Mouse (Mus musculus) midbrain, embryonic 14.5 days (tissue): ENCODE data around the gene Fmc1. TPM values are rescaled to one million over a fixed set of nuclear protein-coding genes. Genes with fewer than 3 reads are reported as not detected.
A peak's percentile ranks its signal among the peaks of the same experiment; 100 is the strongest.

Experiments
- ATAC-seq: fragments of 200-750 bp; cut with Nextera tagmentation; 2 replicates; pipeline ENCODE4 v1.8.0; 2017; ENCODE audit warnings: moderate number of reproducible peaks, moderate library complexity; ENCODE audit not compliant: low FRiP score, low TSS enrichment
- DNase-seq: peaks from one replicate; pipeline ENCODE4 v3.0.0-alpha.2; 2015
- H3K27ac ChIP-seq: fragments of 300-500 bp; sonication (generic); replicated peaks from 2 replicates; pipeline ENCODE4 v1.5.1; 2014; ENCODE audit warnings: mild to moderate bottlenecking, low read depth, low read length, moderate library complexity
- H3K27me3 ChIP-seq: fragments of 300-500 bp; sonication (generic); 2 replicates; pipeline ENCODE4 v1.6.1; 2014; ENCODE audit warnings: low read length, control low read depth, mixed read lengths; ENCODE audit not compliant: control insufficient read depth, insufficient read depth
- H3K36me3 ChIP-seq: fragments of 300-500 bp; sonication (generic); 2 replicates; pipeline ENCODE4 v1.6.1; 2014; ENCODE audit warnings: low read length, control low read depth; ENCODE audit not compliant: control insufficient read depth, insufficient read depth
- H3K4me1 ChIP-seq: fragments of 300-500 bp; sonication (generic); 2 replicates; pipeline ENCODE4 v1.6.1; 2014; ENCODE audit warnings: mild to moderate bottlenecking, antibody characterized with exemption, low read length, control low read depth; ENCODE audit not compliant: control insufficient read depth, insufficient read depth
- H3K4me2 ChIP-seq: fragments of 300-500 bp; sonication (generic); 2 replicates; pipeline ENCODE4 v1.6.1; 2014; ENCODE audit warnings: mild to moderate bottlenecking, low read length, moderate library complexity
- H3K4me3 ChIP-seq: fragments of 300-500 bp; sonication (generic); replicated peaks from 2 replicates; pipeline ENCODE4 v1.5.1; 2014; ENCODE audit warnings: low read depth, low read length
- H3K9ac ChIP-seq: fragments of 300-500 bp; sonication (generic); replicated peaks from 2 replicates; pipeline ENCODE4 v1.6.1; 2014; ENCODE audit warnings: mild to moderate bottlenecking, low read length, moderate library complexity
- H3K9me3 ChIP-seq: fragments of 300-500 bp; sonication (generic); 2 replicates; pipeline ENCODE4 v1.6.1; 2016; ENCODE audit warnings: low read length, control low read depth, mixed read lengths; ENCODE audit not compliant: control insufficient read depth
- WGBS: fragments of 180-500 bp; shearing (Covaris S2); extraction: QIAGEN DNeasy Blood & Tissue Kit; methylation state at CpG from one replicate; pipeline ENCODE4 v1.1.7; 2014; 5-methylcytosine and 5-hydroxymethylcytosine counted together
- polyA plus RNA-seq: library from polyadenylated mRNA; unstranded; fragments of >200 nt; fragmentation: Nextera tagmentation; extraction: Ambion mirVana; gene quantifications from 2 replicates; pipeline ENCODE4 v1.2.1, GENCODE M21; 2014

Fmc1 gene
- 178 and 234 TPM in 2 replicates for polyA plus RNA-seq

GRCm38 (mm10) chr6:38533428-38534405 lies at the start of gene Fmc1:
Fmc1 (plus strand) TSS chr6:38533502.
- WGBS, result 6% methylated on average over 41 of the region's 41 CpGs
- no peaks in the 10 kb centered on the region for H3K4me1 ChIP-seq
- peak; percentile 91 for ATAC-seq

GRCm38 (mm10) chr6:38492550-38492949 lies 40.8 kb upstream of the Fmc1 start:
- Histone ChIP-seq H3K4me2 (no peak overlapping the region), H3K9ac (no peak overlapping the region), H3K4me1 (no peaks in the 10 kb centered on the region), H3K4me3 (no peak overlapping the region), H3K36me3 (peaks cover 61% of the 10 kb centered on the region), H3K9me3 (no peaks in the 10 kb centered on the region), H3K27me3 (no peaks in the 10 kb centered on the region), H3K27ac (no peak overlapping the region)
- 88% methylated on average over 3 of the region's 3 CpGs for WGBS
- ATAC-seq (no peak), DNase-seq (peak; percentile 61)

More at GRCm38 (mm10) chr6:38533428-38534405, at the start of gene Fmc1:
- DNase-seq, result peak; percentile 99
- no peaks in the 10 kb centered on the region for H3K9me3 ChIP-seq
- no peaks in the 10 kb centered on the region for H3K27me3 ChIP-seq
- H3K4me2 ChIP-seq, result peak within 1 kb of the TSS; percentile 90
- no peaks in the 10 kb centered on the region for H3K36me3 ChIP-seq
- peak within 1 kb of the TSS; percentile 85 for H3K4me3 ChIP-seq
- H3K27ac ChIP-seq, result peak within 1 kb of the TSS; percentile 97
- peak within 1 kb of the TSS; percentile 82 for H3K9ac ChIP-seq

- Histone ChIP-seq H3K27ac (no peak overlapping the region), H3K36me3 (peaks cover 62% of the 10 kb centered on the region), H3K4me2 (no peak overlapping the region), H3K4me3 (no peak overlapping the region), H3K27me3 (no peaks in the 10 kb centered on the region), H3K9me3 (no peaks in the 10 kb centered on the region), H3K4me1 (no peaks in the 10 kb centered on the region), H3K9ac (no peak overlapping the region)
- WGBS, result 76% methylated on average over 4 of the region's 4 CpGs
- DNase-seq (no peak), ATAC-seq (no peak)
Measured at GRCm38 (mm10) chr6:38495641-38496040, 37.7 kb upstream of the Fmc1 start.

GRCm38 (mm10) chr6:38512096-38512495 lies 21.2 kb upstream of the Fmc1 start:
- no peak overlapping the region for H3K4me3 ChIP-seq
- WGBS, result 100% methylated on average over 1 of the region's 1 CpGs
- no peak for DNase-seq

GRCm38 (mm10) chr6:38512830-38513229 lies 20.5 kb upstream of the Fmc1 start:
- peaks cover 7% of the 10 kb centered on the region; the same call in 1 of the 2 replicates for H3K36me3 ChIP-seq
- no peaks in the 10 kb centered on the region for H3K9me3 ChIP-seq
- H3K4me2 ChIP-seq, result no peak overlapping the region
- H3K4me1 ChIP-seq, result no peaks in the 10 kb centered on the region
- DNase-seq (no peak), ATAC-seq (no peak)
- no peak overlapping the region for H3K4me3 ChIP-seq
- H3K27me3 ChIP-seq, result no peaks in the 10 kb centered on the region
- no peak overlapping the region for H3K27ac ChIP-seq
- H3K9ac ChIP-seq, result no peak overlapping the region

More at GRCm38 (mm10) chr6:38512096-38512495, 21.2 kb upstream of the Fmc1 start:
- no peaks in the 10 kb centered on the region for H3K9me3 ChIP-seq
- H3K4me2 ChIP-seq, result no peak overlapping the region
- no peak overlapping the region for H3K9ac ChIP-seq
- no peaks in the 10 kb centered on the region for H3K4me1 ChIP-seq
- ATAC-seq, result no peak
- H3K27ac ChIP-seq, result no peak overlapping the region
- H3K36me3 ChIP-seq, result peaks cover 7% of the 10 kb centered on the region; the same call in 1 of the 2 replicates
- no peaks in the 10 kb centered on the region for H3K27me3 ChIP-seq

GRCm38 (mm10) chr6:38515201-38515600 lies 18.1 kb upstream of the Fmc1 start:
- H3K27me3 ChIP-seq, result no peaks in the 10 kb centered on the region
- H3K36me3 ChIP-seq, result 0 out of 2 replicates have a peak, but pooled peaks cover 4% of the 10 kb centered on the region
- H3K27ac ChIP-seq, result no peak overlapping the region
- no peak overlapping the region for H3K4me3 ChIP-seq
- H3K9ac ChIP-seq, result no peak overlapping the region
- DNase-seq, result no peak
- H3K9me3 ChIP-seq, result no peaks in the 10 kb centered on the region
- no peak overlapping the region for H3K4me2 ChIP-seq
- H3K4me1 ChIP-seq, result no peaks in the 10 kb centered on the region
- no peak for ATAC-seq
- WGBS, result 95% methylated on average over 4 of the region's 4 CpGs

- no peak overlapping the region for H3K9ac ChIP-seq
- H3K27ac ChIP-seq, result no peak overlapping the region
- ATAC-seq (no peak), DNase-seq (no peak)
- no peaks in the 10 kb centered on the region for H3K27me3 ChIP-seq
- H3K4me3 ChIP-seq, result no peak overlapping the region
- H3K4me1 ChIP-seq, result no peaks in the 10 kb centered on the region
- H3K36me3 ChIP-seq, result no peaks in the 10 kb centered on the region
- no peak overlapping the region for H3K4me2 ChIP-seq
- WGBS, result 26% methylated on average over 8 of the region's 8 CpGs
- no peaks in the 10 kb centered on the region for H3K9me3 ChIP-seq
Measured at GRCm38 (mm10) chr6:38523851-38524250, 9.5 kb upstream of the Fmc1 start.

GRCm38 (mm10) chr6:38531211-38531820 lies 2.0 kb upstream of the Fmc1 start:
- Histone ChIP-seq H3K9ac (no peak overlapping the region), H3K27me3 (no peaks in the 10 kb centered on the region), H3K4me3 (no peak overlapping the region), H3K4me2 (no peak overlapping the region), H3K36me3 (no peaks in the 10 kb centered on the region), H3K27ac (no peak overlapping the region), H3K9me3 (no peaks in the 10 kb centered on the region), H3K4me1 (no peaks in the 10 kb centered on the region)
- DNase-seq (peak; percentile 29), ATAC-seq (no peak)
- 64% methylated on average over 5 of the region's 5 CpGs for WGBS
